Mouse (Mus musculus): ENCODE measurements at regions not wholly inside any gene's neighbourhood (a gene's known extent, or its start where the extent isn't known, plus 50 kb on each side); places are given as distances from the start of the nearest gene placed in this dataset.

GRCm38 (mm10) chr13:86274926-86275622 lies 228.4 kb upstream of the Cox7c start:
- in situ Hi-C loops (cut with MboI, MseI), result loop anchor here (5.0 to 10.0 kb wide), 2 partner anchors 450 to 1193 kb away; no protein-coding TSS in a partner anchor

- in situ Hi-C loops (cut with MboI, MseI), result no loop called here
These were observed 191.3 kb upstream of the Cox7c start for GRCm38 (mm10) chr13:86238054-86238453.

DNA sequence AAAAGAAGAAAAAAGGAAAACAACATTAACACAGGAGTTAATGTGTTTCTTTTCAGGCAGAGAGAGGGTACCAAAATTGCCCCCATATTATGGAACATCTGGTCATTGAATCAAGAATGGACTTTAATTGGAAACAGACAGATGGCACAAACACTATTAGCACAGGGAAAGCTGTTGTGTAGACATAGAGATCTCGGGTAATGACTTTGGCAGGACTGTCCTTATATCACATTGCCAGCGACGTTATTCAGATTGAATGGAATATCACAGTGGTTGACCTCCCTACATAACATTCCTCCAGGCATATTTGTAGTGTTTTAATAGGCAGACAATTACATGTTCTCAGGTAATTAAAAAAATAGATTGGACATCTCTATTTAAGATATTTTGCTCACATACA lies 158.9 kb upstream of the Cox7c start:
- in situ Hi-C loops (cut with MboI, MseI), result no loop called here

DNA sequence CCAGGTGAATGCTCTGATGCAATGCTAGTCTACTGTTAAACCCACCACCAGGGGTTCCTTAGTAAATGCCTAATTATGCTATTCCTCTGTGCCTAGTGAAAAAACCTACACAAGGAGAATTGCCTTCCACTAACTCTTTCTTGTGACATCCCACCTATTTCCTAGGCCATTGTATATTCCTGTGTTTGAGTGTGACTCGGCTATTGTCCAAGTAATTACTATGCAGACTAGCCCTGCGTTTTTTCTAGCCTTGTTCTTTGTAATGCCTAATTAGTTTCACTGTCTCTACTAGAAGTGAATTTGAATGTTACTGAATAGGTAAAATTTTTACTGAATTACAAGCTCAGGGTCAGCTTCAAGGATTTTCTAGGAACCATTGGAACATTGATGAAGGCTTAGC lies 133.8 kb upstream of the Cox7c start:
- in situ Hi-C loops (cut with MboI, MseI), result no loop called here

DNA sequence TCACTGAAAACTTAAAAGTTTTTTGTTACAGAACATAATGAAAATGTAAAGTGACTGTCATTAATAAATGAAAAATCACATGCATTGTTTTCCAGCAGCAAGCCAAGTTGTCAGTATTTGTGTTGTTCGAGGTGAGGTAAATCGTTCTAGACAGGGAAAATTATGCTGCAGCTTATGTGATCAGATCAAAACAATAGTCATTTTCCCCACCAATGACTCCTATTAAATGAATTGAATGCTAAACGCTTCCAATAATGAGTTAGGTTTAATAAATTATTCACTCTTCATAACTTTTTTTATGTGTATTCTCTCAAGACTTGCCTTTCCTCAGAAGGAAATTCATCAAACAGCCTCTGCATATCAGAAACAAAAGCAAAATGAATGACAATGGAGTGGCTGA lies 100.6 kb upstream of the Cox7c start:
- in situ Hi-C loops (cut with MboI, MseI), result no loop called here

- in situ Hi-C loops (cut with MboI, MseI), result loop anchor here (10.0 kb wide), 1 partner anchor 813 kb away; no protein-coding TSS in a partner anchor
These were observed 64.8 kb upstream of the Cox7c start for GRCm38 (mm10) chr13:86111372-86112094.

DNA sequence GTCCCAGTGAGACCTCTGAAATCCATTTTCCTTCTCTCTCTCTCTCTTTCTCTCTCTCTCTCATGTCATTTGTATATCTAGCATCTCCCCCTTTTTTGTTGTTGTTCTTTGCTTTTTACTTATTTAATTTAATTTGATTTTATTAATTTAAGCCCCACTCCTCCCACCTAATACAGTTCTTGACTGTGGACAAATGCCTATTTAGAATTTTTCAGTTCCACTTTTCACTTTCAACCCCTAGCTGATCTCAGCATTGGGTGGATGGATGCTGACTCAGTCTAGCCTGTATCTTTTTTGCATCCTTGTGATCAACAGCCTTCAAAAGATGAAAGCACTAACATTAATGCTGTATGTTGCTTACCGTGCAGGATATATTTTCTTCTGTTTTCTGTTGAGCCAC lies 55.5 kb upstream of the Cox7c start:
- in situ Hi-C loops (cut with MboI, MseI), result no loop called here

- in situ Hi-C loops (cut with MboI, MseI), result no loop called here
These were observed 51.1 kb upstream of the Cox7c start for GRCm38 (mm10) chr13:86097836-86098235.

DNA sequence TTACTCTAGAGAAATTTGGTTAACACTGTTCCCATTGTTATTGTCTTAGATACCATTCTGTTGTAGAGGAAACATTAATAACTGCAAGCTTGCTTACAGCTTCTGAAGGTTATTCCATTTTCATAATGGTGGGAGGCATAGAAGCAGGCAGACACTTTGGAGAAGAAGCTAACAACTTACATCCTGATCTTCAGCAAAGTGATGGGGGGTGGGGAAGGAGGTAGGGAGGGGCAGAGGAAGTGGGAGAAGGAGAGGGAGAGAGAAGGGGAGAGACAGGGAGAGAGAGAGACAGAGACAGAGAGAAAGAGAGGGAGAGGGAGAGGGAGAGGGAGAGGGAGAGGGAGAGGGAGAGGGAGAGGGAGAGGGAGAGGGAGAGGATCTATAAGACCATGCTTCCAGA lies 50.6 kb upstream of the Cox7c start:
- in situ Hi-C loops (cut with MboI, MseI), result no loop called here

Measured in regulatory T cell (primary cell).